Mouse (Mus musculus): ENCODE results near the gene Mov10l1. TPM values are rescaled to one million over a fixed set of nuclear protein-coding genes. Genes with fewer than 3 reads are reported as not detected.

Mov10l1 gene
- total RNA-seq, 2 experiments from 2014 or later = not detected

DNA sequence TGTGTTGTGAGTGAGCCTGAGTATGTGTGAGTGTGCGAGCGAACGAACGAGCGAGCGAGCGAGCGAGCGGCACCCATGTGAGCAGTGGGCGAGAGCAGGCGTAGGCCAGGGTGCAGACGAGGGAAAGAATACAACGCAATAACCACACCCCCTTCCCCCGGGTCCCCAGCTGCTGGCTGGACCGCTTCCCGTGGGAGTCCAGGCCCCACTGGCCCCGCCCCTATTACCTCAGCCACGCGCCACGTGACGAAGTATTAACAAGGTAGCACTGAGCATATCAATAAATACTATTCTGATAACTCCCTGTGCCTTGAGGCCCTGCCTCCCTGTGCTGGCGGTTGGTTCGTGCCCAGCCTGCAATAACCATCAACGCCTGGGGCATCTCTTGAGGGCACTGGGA, 87.9 kb downstream of the Mov10l1 start:
- no peak for DNase-seq
- intact Hi-C loops (cut with DNase I) = no loop called here

DNA sequence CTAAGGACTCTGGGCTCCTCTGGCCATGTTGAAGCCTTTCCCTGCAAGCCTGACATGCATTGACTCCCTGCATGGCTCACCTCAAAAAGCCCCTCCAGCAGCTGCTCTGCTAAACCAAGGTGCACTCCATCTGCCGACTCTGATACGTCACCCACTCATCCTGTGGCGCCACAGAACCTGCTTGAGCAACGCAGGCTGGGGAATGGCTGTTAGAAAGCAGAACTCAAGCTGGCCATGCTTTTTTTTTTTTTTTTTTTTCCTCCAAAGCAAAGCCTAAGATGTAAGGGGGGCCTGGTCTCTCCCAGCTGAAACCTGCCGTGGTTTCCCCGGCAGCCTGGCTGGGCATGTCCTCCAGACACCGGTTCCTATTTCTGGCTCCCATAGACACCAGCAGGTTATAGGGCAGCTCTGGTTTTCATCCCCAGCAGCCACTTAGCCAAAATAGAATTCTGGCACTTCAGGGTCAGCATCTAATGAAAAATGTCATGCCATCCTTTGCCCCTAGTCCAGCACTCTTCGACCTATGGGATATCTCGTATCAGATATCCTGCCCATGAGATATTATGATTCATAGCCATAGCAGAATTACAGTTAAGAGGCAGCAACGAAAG, 91.4 kb downstream of the Mov10l1 start:
- intact Hi-C loops (cut with DNase I) = no loop called here
- no peak for DNase-seq

DNA sequence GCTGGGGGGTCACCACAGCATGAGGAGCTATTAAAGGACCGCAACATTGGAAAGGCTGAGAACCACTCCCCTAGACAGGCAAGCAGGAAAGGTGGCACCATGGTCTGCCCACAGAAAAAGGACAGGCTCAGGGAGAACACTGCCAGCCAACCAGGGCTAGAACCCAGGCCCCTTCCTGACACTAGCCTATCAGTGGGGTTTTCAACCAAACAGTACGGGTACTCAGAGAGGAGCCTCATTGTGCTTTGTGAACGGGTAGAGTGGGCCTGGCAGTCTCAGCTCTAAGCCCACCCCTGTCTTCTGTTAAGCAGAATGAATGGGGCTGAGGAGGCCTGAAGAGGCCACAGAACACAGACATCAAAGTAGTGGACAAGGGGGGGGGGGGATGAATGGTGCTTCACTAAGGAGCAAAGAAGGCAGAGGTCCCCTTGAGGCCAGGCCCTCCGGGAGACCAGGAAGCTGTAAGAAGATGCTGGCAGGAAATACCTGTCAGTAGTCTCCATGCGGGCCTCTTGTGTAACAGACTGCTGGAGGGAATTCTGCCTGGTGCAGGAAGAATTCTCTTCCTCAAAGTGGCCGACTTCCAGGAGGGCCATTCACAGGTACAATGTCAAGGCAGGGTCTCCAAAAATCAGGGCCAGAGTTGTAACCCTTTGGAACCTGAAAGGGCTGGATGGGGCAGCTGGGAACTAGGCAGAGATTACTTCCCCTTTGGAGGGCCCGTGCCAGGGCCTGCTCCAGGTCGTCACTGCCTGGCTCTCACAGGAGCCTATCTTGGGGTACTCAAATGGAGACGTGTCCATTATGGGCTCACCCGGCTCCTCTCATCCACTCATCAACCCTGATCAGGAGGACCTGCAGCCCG, 92.1 kb downstream of the Mov10l1 start, which contains the start of gene Trabd:
TSS of gene Trabd (plus strand) at position 512 of the 865 bp plus-strand sequence.
- no peak for DNase-seq
- intact Hi-C loops (cut with DNase I) = loop anchor here (5.0 kb wide), 2 partner anchors 47 to 248 kb away; partner anchors contain the start of gene Tubgcp6

DNA sequence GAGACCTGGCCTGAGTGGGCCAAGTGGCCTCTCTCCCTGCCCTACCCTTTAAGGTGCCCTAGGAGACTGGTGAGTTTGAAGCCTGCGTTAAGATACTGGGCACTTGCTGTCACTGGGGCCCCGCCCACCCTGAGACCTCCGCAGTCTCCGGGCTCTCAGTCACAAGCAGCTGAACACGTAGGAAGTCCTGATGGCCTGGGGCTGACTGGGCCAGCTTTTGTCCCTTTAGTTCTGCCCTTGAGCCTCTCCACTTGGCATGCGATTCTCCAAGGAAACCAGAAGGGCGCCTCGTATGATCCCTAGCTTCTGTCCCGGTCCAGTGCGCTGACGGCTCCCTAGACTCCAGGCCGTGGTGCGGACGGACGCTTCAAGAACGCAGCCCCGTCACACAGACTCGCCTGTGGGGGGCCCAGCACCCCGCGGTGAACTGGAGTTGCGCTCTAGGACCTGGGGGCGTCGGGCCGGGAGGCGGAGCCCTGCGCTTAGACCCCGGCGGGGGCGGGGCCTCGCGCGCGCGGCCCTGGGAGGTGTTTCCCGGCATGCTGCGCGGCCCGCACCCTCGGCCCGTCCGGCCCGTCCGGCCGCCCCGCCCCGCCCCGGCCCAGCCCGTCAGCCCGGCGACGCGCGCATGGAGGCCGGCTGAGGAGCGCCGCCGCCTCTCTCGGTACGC, 92.9 kb downstream of the Mov10l1 start:
- peak; percentile 83 to 87 for DNase-seq
- intact Hi-C loops (cut with DNase I) = loop anchor here (5.0 kb wide), 2 partner anchors 47 to 248 kb away; partner anchors contain the start of gene Tubgcp6

DNA sequence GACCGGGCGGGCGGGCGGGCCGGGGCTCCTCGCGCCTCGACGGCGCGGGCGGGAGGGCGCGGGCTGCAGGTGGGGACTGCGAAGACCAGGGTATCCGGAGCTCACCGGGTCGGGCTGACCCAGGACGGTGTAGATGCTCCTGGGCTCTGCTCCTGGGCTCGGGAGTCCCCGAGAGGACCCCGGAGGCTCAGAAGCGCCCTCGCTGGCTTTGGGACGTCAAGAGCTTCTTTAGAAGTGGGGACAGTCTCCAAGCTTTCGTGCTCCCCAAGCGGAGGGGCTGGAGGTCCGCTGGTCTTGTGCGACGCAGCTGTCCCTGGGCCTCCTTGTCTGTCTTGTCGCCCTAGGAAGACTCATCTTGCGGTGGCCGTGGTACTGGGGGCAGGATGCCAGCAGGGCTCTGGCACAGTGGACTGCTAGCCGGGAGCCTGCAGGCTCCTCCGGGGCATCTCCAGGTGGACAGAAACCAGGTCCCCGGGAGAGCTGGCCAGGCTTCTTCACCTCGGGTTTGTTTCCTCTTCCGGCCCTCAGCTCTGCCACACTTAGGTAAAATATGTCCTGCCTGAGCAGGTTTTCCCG, 93.5 kb downstream of the Mov10l1 start:
- peak; percentile 40 to 62 for DNase-seq
- intact Hi-C loops (cut with DNase I) = loop anchor here (5.0 kb wide), 2 partner anchors 46 to 249 kb away; partner anchors contain the start of gene Tubgcp6

DNA sequence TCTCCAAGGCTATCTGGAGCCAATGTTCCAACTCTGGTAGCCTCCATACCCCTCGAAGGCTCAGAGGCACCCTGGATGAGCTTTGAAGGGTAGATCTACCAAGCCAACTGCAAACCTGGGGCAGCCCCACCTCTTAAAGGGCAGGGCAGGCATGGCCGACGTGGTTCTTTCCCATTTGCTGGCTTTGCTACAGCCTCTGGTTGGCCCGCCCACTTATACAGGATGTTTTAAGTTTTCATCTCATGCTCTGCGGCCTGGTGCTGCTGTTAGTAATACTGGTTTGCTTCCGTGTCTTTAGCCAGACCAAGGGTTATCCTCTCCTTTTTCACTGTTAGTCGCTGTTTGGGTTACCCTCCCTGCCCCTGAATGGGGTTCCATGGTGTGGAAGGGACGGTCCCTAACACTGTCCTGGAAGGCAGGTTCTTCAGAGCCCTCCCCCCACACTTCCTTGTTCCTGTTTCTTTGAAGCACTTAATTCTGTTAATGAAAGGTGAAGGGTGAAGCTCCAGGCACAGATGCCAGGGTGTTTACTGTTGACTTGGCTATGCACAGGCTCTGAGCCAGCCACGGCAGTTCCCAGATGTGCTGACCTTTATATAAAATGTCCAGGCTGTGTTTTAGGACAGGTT, 95.6 kb downstream of the Mov10l1 start:
- DNase-seq = no peak
- intact Hi-C loops (cut with DNase I) = loop anchor here (5.0 kb wide), 2 partner anchors 44 to 251 kb away; partner anchors contain the start of gene Tubgcp6

DNA sequence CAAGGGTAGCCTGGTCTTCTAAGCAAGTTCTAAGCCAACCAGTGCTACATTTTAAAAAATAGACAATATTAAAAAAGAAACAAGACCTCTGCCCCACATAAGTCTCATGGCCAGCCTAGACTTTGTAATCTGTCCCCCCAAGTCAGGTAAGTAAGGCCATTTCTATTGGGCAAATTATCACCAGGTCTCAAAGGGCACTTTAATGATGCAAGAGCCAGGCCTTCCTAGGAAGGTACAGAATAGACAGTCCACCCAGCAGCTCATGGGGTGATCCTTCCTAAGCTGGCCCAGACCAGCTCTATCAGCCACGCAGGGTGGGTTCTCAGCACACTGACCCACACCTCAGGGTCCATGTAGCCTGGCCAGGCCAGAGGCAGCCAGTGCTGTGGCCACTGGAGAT, 101.2 kb downstream of the Mov10l1 start:
- intact Hi-C loops (cut with DNase I) = no loop called here
- DNase-seq = no peak

DNA sequence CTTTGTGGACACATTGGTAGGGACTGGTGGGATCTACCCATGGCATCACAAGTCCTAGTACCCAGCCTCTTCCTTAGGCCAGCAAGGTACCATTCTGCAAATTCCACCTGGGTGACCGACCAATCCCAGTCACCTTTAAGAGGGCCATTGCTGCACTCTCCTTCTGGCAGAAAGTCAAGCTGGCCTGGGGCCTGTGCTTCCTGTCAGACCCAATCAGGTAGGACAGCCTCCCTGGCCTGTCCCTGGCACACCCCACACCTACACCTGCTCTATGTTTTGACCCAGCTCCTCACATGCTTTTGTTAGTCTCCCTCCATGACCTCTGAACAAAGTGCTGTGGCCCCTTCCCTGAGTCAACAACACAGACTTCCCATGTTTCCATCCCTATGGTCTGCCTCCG, 102.1 kb downstream of the Mov10l1 start:
- intact Hi-C loops (cut with DNase I) = loop anchor here (5.0 kb wide), 1 partner anchor 127 kb away; the partner anchor contains the start of gene Ppp6r2
- no peak for DNase-seq

DNA sequence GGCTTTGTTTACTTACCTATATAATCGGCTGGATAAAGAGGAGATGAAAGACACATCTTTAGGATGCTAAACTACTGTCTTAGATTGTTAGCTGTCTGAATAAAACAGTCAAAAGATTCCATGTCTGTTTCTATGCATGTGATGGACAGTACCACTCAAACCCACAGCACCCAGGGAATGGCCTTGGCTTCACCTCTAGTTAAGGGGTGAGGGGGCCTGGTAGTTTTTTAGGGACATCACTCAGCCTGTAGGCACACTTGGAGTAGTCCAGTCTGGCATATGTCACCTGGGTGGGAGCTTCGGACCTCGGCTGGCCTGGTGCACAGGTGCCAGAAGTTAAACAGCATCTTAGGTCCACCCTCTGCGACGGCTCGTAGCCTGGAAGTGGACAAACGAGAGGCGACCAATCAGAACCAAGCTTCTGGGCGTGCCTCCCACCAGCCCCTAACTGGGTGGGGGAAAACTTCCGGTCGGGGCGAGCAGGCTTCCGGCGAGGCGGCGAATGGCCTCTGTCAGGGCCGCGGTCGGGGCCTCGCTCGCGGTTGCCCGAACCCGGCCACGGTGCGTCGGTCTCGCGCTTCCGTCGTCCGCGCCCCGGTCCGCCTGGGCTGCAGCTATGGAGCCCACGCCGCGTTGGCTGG, 106.0 kb downstream of the Mov10l1 start, which contains the start of gene Selenoo:
TSS of gene Selenoo (plus strand) at position 478 of the 641 bp plus-strand sequence.
- peak; percentile 87 to 91 for DNase-seq
- intact Hi-C loops (cut with DNase I) = loop anchor here (5.0 kb wide), 1 partner anchor 124 kb away; the partner anchor contains the start of gene Ppp6r2

DNA sequence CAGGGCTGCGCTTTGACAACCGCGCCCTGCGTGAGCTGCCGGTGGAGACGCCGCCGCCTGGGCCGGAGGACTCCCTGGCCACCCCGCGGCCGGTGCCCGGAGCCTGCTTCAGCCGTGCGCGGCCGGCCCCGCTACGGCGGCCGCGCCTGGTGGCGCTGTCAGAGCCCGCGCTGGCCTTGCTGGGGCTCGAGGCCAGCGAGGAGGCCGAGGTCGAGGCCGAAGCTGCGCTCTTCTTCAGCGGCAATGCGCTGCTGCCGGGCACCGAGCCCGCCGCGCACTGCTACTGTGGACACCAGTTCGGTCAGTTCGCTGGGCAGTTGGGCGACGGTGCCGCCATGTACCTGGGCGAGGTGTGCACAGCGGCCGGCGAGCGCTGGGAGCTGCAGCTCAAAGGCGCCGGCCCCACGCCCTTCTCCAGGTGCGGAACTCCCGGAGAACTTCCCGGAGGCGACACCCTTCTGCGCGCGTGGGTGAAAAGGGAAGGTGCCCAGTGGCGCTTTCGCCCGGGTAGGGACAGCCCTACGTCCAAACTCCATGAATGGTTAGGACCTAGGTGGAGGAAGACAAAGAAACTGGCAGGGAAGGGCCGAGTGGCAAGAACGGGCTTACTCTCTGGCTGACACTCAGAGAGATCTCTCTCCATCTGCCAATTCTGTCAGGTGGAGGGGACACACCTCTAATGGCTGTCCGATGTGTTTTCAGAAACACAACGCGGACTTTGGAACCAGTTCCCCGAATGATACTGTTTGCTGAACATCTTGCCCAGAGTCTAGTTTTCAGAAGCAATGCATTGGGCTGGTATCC, 106.7 kb downstream of the Mov10l1 start:
- intact Hi-C loops (cut with DNase I) = loop anchor here (5.0 kb wide), 1 partner anchor 123 kb away; the partner anchor contains the start of gene Ppp6r2

DNA sequence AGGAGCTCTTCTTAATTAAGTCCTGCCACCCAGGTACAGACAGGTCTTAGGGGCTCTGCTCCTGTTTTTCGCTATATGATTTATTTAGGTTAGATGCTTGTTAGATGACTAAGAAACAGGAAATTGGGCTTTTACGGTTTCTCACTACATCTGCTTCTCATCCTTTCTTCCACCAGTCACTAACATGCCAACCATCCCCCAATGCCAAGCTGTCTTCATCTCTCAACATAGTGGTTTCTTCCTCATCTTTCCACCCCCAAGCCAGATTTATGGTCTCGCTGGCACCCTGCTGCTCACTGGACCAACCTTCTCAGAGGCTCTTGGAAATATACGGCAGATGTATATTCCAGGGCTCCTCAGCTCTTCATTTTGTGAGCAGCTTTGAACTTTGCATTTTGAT, 108.0 kb downstream of the Mov10l1 start:
- DNase-seq = no peak
- intact Hi-C loops (cut with DNase I) = no loop called here

More for the DNA sequence above, 106.7 kb downstream of the Mov10l1 start:
- DNase-seq = no peak

DNA sequence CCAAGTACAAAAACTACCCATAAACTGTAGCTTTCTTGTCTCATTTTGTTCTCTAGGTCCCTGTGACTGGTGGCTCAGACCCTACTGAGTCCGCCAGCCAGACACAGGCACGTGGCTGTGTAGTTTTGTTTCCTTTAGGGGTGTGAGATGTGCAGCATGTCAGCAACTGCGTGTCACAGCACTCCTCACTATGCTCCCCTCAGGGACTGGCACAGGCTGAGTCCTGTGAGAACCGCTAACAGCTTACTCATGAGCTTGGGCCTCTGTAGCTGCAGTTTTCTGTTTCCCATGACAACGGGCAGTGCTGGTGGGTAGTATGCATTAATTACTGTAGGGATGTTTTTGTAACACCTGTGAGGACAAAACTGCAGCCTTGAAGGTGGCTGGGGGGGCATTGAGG, 109.5 kb downstream of the Mov10l1 start:
- no peak for DNase-seq
- intact Hi-C loops (cut with DNase I) = no loop called here

DNA sequence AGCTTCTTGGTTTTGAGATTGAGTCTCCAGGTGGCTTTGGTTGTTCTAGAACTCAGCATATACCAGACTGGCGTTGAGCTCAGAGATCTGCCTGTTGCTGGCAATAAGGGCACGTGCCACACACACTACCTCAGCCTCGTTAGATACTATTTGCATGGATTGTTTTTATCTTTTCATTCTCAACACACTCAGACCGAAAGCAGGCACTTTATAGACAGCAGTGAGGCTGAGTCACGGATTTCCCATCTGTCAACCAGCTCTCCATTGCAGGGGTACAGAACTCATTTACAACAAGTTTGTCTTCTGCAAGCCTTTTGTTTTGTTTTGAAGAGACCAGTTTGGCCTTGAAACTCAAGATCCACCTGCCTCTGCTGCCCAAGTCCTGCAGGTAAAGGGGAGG, 114.7 kb downstream of the Mov10l1 start:
- intact Hi-C loops (cut with DNase I) = no loop called here
- DNase-seq = no peak

DNA sequence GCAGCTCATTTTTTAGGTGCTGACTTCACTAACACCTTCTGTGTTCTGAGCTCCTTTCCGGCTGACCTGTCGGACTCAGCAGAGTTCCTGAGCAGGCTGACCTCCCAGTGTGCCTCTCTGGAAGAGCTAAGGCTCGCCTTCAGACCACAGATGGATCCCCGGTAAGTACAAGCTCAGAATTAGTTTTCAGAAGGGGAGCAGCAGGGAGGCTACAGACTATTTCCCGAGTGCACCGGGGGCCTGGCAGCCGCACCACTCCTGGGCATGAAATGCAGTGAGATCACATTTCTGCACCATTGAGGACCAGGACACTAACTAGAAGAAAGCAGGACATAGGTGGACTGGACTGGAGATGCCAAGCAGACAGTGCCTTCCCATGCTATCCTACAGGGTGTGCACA, 115.9 kb downstream of the Mov10l1 start:
- intact Hi-C loops (cut with DNase I) = no loop called here
- no peak for DNase-seq

DNA sequence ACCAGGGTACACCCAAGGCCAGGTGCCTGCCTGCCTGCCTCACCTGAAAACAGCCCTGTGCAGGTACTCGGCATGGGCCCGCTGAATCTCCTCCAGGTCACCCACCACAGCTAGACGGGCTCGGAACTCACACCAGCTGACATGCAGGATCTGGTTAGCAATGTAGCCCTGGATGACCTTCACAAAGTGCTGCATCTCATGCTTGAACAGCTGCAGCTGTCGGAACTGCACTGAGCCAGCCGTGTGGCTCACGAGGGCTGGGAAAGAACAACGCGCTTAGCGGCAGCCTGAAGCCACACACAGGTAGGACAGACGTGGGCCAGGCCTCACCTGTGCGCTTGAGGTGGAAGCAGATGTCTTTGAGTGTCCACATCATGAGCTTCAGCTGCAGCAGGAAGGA, 118.1 kb downstream of the Mov10l1 start:
- DNase-seq = no peak
- intact Hi-C loops (cut with DNase I) = no loop called here

DNA sequence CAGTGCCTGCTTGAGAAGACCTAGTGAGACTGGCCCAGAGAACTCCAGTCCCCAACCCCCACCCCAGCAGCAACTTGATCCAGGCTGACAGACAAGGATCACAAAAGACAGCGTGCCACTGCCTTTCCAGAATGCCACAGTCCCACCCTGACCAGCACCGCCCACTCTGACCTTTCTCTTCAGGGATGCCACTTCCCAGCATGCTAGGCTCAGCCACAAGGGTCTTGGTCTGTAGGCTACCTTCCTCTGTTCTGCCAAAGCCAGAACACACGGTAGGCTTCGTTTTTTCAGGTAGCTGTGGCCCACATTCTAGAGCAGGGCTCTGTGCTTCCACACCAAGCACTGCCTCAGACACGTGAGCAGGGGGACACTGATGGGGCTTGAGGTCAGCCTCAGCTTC, 119.9 kb downstream of the Mov10l1 start:
- intact Hi-C loops (cut with DNase I) = no loop called here
- DNase-seq = no peak

DNA sequence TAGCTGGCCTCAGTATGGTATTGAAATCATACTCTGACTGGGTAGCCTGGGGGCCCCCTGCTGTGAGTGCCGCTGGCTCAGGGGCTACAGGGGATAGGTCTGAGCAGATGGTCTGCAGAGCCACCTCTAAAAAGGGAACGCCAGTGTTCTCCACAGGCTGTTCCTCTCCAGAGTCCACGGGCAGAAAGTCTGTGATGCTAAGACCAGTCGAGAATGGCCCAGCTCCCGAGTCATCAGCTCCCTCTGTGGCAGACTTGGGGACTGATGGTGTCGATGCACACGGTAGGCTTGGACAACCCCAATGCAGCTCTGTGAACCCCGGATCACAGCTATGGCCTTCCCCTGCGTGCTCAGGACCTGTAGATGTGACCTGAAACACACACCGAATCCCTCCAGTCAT, 121.2 kb downstream of the Mov10l1 start:
- intact Hi-C loops (cut with DNase I) = no loop called here
- no peak for DNase-seq

DNA sequence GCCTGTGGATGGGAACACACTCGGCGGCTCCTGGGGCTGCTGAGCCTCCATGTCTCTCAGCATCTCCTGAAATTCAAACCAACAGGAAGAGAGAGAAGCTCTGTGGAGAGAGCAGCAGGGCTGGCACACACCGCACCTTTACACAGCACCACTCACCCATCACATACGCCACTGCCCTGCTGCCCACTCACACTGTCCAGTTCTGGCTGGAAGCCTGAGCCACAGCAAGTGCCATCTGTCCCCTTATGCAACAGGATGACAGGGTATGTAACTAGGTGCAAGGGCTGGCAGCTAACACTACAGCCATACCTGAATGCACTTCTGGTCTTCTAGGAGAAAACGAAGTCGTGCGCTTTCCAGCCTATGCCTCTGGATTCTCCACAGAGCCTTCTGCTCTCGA, 121.7 kb downstream of the Mov10l1 start:
- intact Hi-C loops (cut with DNase I) = no loop called here
- DNase-seq = no peak

Measured in gastrocnemius, postnatal 36 days (tissue).